Mouse (Mus musculus) E14TG2a.4 (cell line): ENCODE results near the gene Pip5k1c.

Experiments
- CTCF ChIP-seq: conservative IDR thresholded peaks from 2 replicates; pipeline ENCODE4 v1.5.1; 2014; ENCODE audit warnings: low read length
- NANOG ChIP-seq: IDR thresholded peaks from 2 replicates; pipeline ENCODE4 v1.6.1; 2014; ENCODE audit warnings: borderline replicate concordance, low read length, mixed read lengths
- POU5F1 ChIP-seq: IDR thresholded peaks from 2 replicates; pipeline ENCODE4 v1.6.1; 2014; ENCODE audit warnings: low read length, borderline replicate concordance

- TF ChIP-seq CTCF (no peak), POU5F1 (no peak), NANOG (no peak)
Measured at GRCm38 (mm10) chr10:81272356-81272755, 20.4 kb upstream of the Pip5k1c start.
